Mouse (Mus musculus) lung, embryonic 14.5 days (tissue): ENCODE measurements around the gene Arhgap18. TPM values are rescaled to one million over a fixed set of nuclear protein-coding genes. Genes with fewer than 3 reads are reported as not detected.

Experiments
- ATAC-seq: fragments of 200-750 bp; cut with Nextera tagmentation; 2 replicates; pipeline ENCODE4 v1.8.0; 2017; ENCODE audit warnings: mild to moderate bottlenecking, moderate TSS enrichment, moderate library complexity; ENCODE audit not compliant: insufficient read depth
- DNase-seq: peaks from one replicate; pipeline ENCODE4 v3.0.0-alpha.2; 2015
- H3K27ac ChIP-seq: fragments of 300-500 bp; sonication (generic); 2 replicates; pipeline ENCODE4 v1.5.1; 2014; ENCODE audit warnings: low read depth, mild to moderate bottlenecking, moderate library complexity
- H3K27me3 ChIP-seq: fragments of 300-500 bp; sonication (generic); 2 replicates; pipeline ENCODE4 v1.6.1; 2014; ENCODE audit warnings: low read length, control low read depth; ENCODE audit not compliant: insufficient read depth
- H3K36me3 ChIP-seq: fragments of 300-500 bp; sonication (generic); 2 replicates; pipeline ENCODE4 v1.6.1; 2014; ENCODE audit warnings: control low read depth; ENCODE audit not compliant: insufficient read depth
- H3K4me1 ChIP-seq: fragments of 300-500 bp; sonication (generic); 2 replicates; pipeline ENCODE4 v1.6.1; 2014; ENCODE audit warnings: antibody characterized with exemption, control low read depth; ENCODE audit not compliant: insufficient read depth
- H3K4me2 ChIP-seq: fragments of 300-500 bp; sonication (generic); 2 replicates; pipeline ENCODE4 v1.6.1; 2014; ENCODE audit warnings: mild to moderate bottlenecking
- H3K4me3 ChIP-seq: fragments of 300-500 bp; sonication (generic); 2 replicates; pipeline ENCODE4 v1.5.1; 2014; ENCODE audit warnings: low read depth, low read length
- H3K9ac ChIP-seq: fragments of 300-500 bp; sonication (generic); 2 replicates; pipeline ENCODE4 v1.6.1; 2014
- H3K9me3 ChIP-seq: fragments of 300-500 bp; sonication (generic); 2 replicates; pipeline ENCODE4 v1.6.1; 2016; ENCODE audit warnings: low read depth, low read length, control low read depth
- CTCF ChIP-seq: IDR thresholded peaks from 2 replicates; pipeline ENCODE4 v1.5.1; 2016; ENCODE audit warnings: antibody characterized with exemption, low read depth
- WGBS: fragments of 180-500 bp; shearing (Covaris S2); extraction: QIAGEN DNeasy Blood & Tissue Kit; methylation state at CpG from one replicate; pipeline ENCODE4 v1.1.7; 2014; 5-methylcytosine and 5-hydroxymethylcytosine counted together
- polyA plus RNA-seq: library from polyadenylated mRNA; unstranded; fragments of >200 nt; fragmentation: Nextera tagmentation; extraction: Ambion mirVana; gene quantifications from 2 replicates; pipeline ENCODE4 v1.2.1, GENCODE M21; 2014

Arhgap18 gene
- polyA plus RNA-seq, 1 experiment from 2014 or later = 49.6 TPM

DNA sequence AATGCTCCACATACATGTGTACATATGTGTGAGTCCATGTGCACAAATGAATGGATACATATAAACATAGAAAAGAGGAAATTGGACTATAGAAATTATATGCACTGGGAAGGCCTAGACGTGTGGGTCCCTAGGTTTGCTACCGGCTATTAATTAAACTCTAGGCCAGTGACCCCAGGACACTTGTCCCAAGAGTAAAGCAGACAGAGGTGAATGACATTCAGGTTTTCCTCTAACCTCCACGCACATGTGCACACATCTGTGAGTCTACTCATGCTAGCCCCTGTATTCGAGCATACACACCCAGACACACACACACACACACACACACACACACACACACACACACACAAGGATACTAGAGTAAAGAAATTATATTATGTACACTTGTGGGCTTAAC lies 104.4 kb downstream of the Arhgap18 start:
- 84% methylated on average over 4 of the region's 4 CpGs for WGBS
- Histone ChIP-seq H3K27ac (no peak overlapping the region), H3K9me3 (no peaks in the 10 kb centered on the region), H3K9ac (no peak overlapping the region), H3K27me3 (no peaks in the 10 kb centered on the region), H3K4me2 (no peak overlapping the region), H3K4me3 (no peak overlapping the region), H3K36me3 (0 out of 2 replicates have a peak, but pooled peaks cover 8% of the 10 kb centered on the region), H3K4me1 (no peaks in the 10 kb centered on the region)
- no peak for DNase-seq
- ATAC-seq = no peak
- no peak for TF ChIP-seq CTCF

DNA sequence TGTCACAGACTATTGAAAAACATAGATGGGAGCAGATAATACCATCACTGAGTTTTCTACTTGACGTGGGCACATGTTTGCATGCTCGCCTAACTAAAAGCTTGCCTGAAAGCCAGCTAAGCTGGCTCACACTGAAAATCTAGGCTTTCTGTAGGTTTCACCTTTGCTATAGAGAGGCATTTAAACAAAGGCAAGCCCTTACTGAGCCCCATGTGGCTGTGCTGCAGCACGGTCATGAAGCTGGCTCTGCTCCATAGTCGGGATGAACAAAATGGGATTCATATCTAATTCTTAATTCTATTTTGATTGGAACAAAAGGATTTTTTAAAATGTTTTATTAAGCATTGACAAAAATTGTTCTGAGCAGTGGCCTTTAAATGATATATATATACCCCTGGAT lies 105.3 kb downstream of the Arhgap18 start:
- Histone ChIP-seq H3K4me2 (no peak overlapping the region), H3K36me3 (0 out of 2 replicates have a peak, but pooled peaks cover 8% of the 10 kb centered on the region), H3K9ac (no peak overlapping the region), H3K4me3 (no peak overlapping the region), H3K27me3 (no peaks in the 10 kb centered on the region), H3K9me3 (no peaks in the 10 kb centered on the region), H3K27ac (no peak overlapping the region), H3K4me1 (no peaks in the 10 kb centered on the region)
- no peak for TF ChIP-seq CTCF
- ATAC-seq = no peak
- no peak for DNase-seq
- 77% methylated on average over 4 of the region's 4 CpGs for WGBS

DNA sequence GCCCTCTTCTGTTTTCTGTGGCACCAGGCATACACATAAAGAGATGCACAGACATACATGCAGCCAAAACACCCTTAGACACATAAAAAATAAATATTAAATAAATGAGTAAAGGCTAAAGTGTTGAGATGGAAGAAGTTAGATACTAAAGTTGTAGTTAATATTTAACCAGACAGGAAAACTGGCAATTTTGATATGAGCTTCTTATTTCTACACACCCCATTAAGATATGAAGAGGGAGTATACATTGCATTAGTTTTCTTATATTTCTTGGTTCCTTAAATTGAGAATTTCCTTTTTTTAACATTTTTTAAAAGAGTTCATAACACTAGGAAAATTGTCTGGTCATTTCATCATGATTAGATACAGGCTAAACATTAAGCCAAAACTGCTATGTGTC lies 108.0 kb downstream of the Arhgap18 start:
- H3K27ac ChIP-seq = no peak overlapping the region
- ATAC-seq = no peak
- no peak overlapping the region for H3K9ac ChIP-seq
- H3K9me3 ChIP-seq = no peaks in the 10 kb centered on the region
- H3K4me1 ChIP-seq = no peaks in the 10 kb centered on the region
- H3K36me3 ChIP-seq = 0 out of 2 replicates have a peak, but pooled peaks cover 8% of the 10 kb centered on the region
- no peak overlapping the region for H3K4me3 ChIP-seq
- H3K4me2 ChIP-seq = no peak overlapping the region
- no peaks in the 10 kb centered on the region for H3K27me3 ChIP-seq
- no peak for TF ChIP-seq CTCF
- DNase-seq = no peak

DNA sequence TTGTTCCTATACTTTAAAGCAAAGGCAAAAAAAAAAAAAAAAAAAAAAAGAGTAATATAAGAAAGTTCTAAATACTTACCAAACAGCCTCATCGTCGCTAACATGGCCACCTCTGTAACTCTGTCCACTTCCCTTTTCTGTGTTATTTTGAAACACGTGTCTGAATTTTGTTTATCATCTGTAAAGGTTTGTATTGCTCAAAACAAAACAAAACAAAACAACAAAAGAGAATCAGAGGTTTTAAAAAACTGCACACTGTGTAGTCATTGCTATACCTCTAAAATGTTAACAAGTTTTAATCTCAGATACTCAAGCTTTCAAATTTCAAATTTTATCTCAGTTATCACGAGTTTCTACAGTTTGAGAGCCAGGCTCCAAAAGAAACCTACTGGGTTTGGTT lies 109.0 kb downstream of the Arhgap18 start:
- Histone ChIP-seq H3K9me3 (no peaks in the 10 kb centered on the region), H3K4me3 (no peak overlapping the region), H3K27me3 (no peaks in the 10 kb centered on the region), H3K4me1 (no peaks in the 10 kb centered on the region), H3K27ac (no peak overlapping the region), H3K9ac (no peak overlapping the region), H3K36me3 (0 out of 2 replicates have a peak, but pooled peaks cover 8% of the 10 kb centered on the region), H3K4me2 (no peak overlapping the region)
- ATAC-seq (no peak), DNase-seq (no peak)
- no peak for TF ChIP-seq CTCF
- WGBS = 83% methylated on average over 4 of the region's 4 CpGs

DNA sequence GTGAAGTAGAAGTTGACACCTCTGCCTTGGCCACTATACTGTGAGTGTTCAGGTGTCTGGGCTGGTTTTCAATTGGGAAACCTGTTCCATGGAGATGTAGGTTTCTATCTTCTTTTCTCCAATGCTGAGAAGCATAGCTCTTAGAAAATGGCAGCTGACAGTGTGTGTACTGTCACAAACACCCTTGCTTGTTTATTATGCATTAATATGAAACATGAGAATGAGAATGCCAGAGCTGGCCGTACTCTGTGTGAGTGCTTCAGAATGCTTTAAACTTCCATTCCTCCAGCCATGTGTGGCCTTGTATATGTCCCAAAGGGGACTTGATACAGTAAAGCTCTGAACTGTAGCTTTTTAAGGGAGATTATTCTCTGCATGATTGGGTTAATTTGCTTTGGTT lies 110.8 kb downstream of the Arhgap18 start:
- Histone ChIP-seq H3K9ac (no peak overlapping the region), H3K27ac (no peak overlapping the region), H3K9me3 (no peaks in the 10 kb centered on the region), H3K4me1 (no peaks in the 10 kb centered on the region), H3K4me2 (no peak overlapping the region), H3K4me3 (no peak overlapping the region), H3K27me3 (no peaks in the 10 kb centered on the region), H3K36me3 (0 out of 2 replicates have a peak, but pooled peaks cover 8% of the 10 kb centered on the region)
- peak; percentile 62; the same call in 1 of the 2 replicates for ATAC-seq
- peak; percentile 59 for DNase-seq
- TF ChIP-seq CTCF = no peak
- 51% methylated on average over 1 of the region's 1 CpGs for WGBS

DNA sequence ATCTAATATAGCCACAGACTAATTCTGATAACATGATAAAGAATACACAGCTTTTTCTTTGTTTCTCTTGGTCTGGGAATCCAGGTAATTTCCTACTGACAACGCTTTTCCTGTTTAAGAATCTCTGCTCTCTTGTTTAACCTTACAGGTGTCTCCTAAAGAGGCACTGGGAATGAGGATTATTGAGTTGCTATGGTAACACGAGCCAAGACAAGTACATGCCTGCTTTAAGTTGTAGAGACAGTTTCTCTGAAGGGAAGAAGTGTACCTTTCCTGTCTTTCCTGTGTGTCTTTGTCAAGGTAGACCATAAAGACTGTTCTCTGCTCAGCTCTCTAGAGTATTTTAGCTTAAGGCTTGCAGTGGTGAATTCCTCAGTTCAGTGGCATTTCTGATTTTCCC lies 117.6 kb downstream of the Arhgap18 start:
- DNase-seq (no peak), ATAC-seq (no peak)
- WGBS = 42% methylated on average over 2 of the region's 2 CpGs
- Histone ChIP-seq H3K27me3 (no peaks in the 10 kb centered on the region), H3K9ac (no peak overlapping the region), H3K4me3 (no peak overlapping the region), H3K4me1 (no peaks in the 10 kb centered on the region), H3K9me3 (no peaks in the 10 kb centered on the region), H3K36me3 (no peaks in the 10 kb centered on the region), H3K27ac (no peak overlapping the region), H3K4me2 (no peak overlapping the region)
- TF ChIP-seq CTCF = no peak

DNA sequence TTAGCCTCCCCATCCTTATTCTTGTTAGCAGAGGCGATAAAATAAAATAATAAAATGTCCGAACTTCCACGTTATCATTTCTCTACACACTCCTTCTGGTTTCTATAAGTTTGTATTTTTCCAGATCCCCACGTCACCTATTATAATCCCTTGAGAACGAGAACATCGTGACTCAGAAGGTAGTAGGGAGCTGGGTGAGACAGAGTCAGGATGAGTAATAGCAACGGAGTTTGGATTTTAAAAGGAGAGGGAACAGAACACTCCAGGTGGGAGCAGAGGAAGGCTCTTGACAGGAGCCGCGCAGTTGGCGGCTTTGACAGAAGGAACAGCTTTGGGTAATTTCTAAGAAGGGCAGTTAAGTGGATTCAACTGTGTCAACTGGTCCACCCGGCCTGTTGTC lies 124.1 kb downstream of the Arhgap18 start:
- no peak overlapping the region for H3K27ac ChIP-seq
- H3K9me3 ChIP-seq = no peaks in the 10 kb centered on the region
- no peak overlapping the region for H3K4me3 ChIP-seq
- no peak for ATAC-seq
- DNase-seq = no peak
- no peak for TF ChIP-seq CTCF
- H3K4me1 ChIP-seq = no peaks in the 10 kb centered on the region
- H3K9ac ChIP-seq = no peak overlapping the region
- H3K27me3 ChIP-seq = no peaks in the 10 kb centered on the region
- H3K4me2 ChIP-seq = no peak overlapping the region
- no peaks in the 10 kb centered on the region for H3K36me3 ChIP-seq
- WGBS = 79% methylated on average over 11 of the region's 11 CpGs

DNA sequence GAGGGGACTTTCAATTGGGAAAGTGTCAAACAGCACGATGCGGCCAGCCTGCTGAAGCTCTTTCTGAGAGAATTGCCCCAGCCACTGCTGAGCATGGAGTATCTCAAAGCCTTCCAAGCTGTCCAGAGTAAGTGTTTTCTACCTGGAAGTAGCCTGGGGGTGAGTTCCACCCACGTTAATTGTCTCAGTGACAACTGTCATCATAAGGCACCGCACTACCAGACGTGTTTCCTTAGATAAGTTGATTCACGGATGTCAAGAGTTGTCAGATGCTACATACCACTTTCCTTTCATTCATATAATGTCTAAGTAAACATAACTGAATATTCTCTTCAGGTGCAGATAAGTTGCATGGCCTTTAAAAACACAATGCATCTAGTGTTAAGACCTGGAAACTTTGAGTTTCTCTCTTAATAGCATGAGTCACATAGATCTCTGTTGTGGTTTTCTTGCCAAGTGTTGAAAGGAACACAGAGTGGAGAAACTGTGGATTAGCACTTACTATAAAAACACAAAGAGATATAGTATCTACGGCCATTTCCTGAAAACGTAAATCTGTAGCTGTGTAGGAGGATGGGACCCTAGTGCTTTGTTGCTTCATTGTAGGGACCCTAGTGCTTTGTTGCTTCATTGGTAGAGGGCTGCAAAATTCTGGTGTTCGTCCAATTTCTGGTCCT lies 125.8 kb downstream of the Arhgap18 start:
- DNase-seq (no peak), ATAC-seq (no peak)
- Histone ChIP-seq H3K4me1 (no peaks in the 10 kb centered on the region), H3K9me3 (no peaks in the 10 kb centered on the region), H3K36me3 (no peaks in the 10 kb centered on the region), H3K9ac (no peak overlapping the region), H3K4me2 (no peak overlapping the region), H3K27ac (no peak overlapping the region), H3K4me3 (no peak overlapping the region), H3K27me3 (no peaks in the 10 kb centered on the region)
- TF ChIP-seq CTCF = no peak
- 63% methylated on average over 9 of the region's 9 CpGs for WGBS
